Mouse (Mus musculus) hindbrain, postnatal 0 days (tissue): ENCODE measurements at regions not wholly inside any gene's neighbourhood (a gene's known extent, or its start where the extent isn't known, plus 50 kb on each side); places are given as distances from the start of the nearest gene placed in this dataset.
A peak's percentile ranks its signal among the peaks of the same experiment; 100 is the strongest.

Experiments used
- ATAC-seq: fragments of 200-750 bp; cut with Nextera tagmentation; 2 replicates; pipeline ENCODE4 v1.8.0; 2017; ENCODE audit warnings: mild to moderate bottlenecking, moderate TSS enrichment, moderate library complexity
- DNase-seq: peaks from one replicate; pipeline ENCODE4 v3.0.0-alpha.2; 2015; ENCODE audit warnings: low spot score
- H3K27ac ChIP-seq: fragments of 300-500 bp; sonication (generic); 2 replicates; pipeline ENCODE4 v1.5.1; 2014; ENCODE audit warnings: mild to moderate bottlenecking
- H3K27me3 ChIP-seq: fragments of 300-500 bp; sonication (generic); 2 replicates; pipeline ENCODE4 v1.6.1; 2014; ENCODE audit warnings: low read length, mixed read lengths; ENCODE audit not compliant: insufficient read depth
- H3K36me3 ChIP-seq: fragments of 300-500 bp; sonication (generic); 2 replicates; pipeline ENCODE4 v1.6.1; 2014; ENCODE audit warnings: low read length, mixed read lengths; ENCODE audit not compliant: insufficient read depth
- H3K4me1 ChIP-seq: fragments of 300-500 bp; sonication (generic); 2 replicates; pipeline ENCODE4 v1.6.1; 2014; ENCODE audit warnings: antibody characterized with exemption, low read length, mixed read lengths; ENCODE audit not compliant: insufficient read depth
- H3K4me2 ChIP-seq: fragments of 300-500 bp; sonication (generic); 2 replicates; pipeline ENCODE4 v1.6.1; 2014; ENCODE audit warnings: low read depth, mild to moderate bottlenecking, low read length, moderate library complexity, mixed read lengths
- H3K4me3 ChIP-seq: fragments of 300-500 bp; sonication (generic); 2 replicates; pipeline ENCODE4 v1.5.1; 2014; ENCODE audit warnings: low read length
- H3K9ac ChIP-seq: fragments of 300-500 bp; sonication (generic); replicated peaks from 2 replicates; pipeline ENCODE4 v1.6.1; 2014; ENCODE audit warnings: mild to moderate bottlenecking, low read length, moderate library complexity, mixed read lengths
- H3K9me3 ChIP-seq: fragments of 300-500 bp; sonication (generic); 2 replicates; pipeline ENCODE4 v1.6.1; 2016; ENCODE audit warnings: low read length, mixed read lengths
- CTCF ChIP-seq: IDR thresholded peaks from 2 replicates; pipeline ENCODE4 v1.5.1; 2016; ENCODE audit warnings: antibody characterized with exemption, control low read depth, low read depth
- WGBS: fragments of 180-500 bp; shearing (Covaris S2); extraction: QIAGEN DNeasy Blood & Tissue Kit; methylation state at CpG from one replicate; pipeline ENCODE4 v1.1.7; 2014; 5-methylcytosine and 5-hydroxymethylcytosine counted together

GRCm38 (mm10) chr10:46823837-46824236 lies 1246.2 kb downstream of the Hace1 start:
- no peak overlapping the region for H3K9ac ChIP-seq
- no peak overlapping the region for H3K4me2 ChIP-seq
- no peaks in the 10 kb centered on the region for H3K27me3 ChIP-seq
- DNase-seq (peak; percentile 21), ATAC-seq (no peak)
- no peak for TF ChIP-seq CTCF
- H3K4me1 ChIP-seq: no peaks in the 10 kb centered on the region
- WGBS: 26% methylated on average over 1 of the region's 1 CpGs
- H3K9me3 ChIP-seq: no peaks in the 10 kb centered on the region
- H3K27ac ChIP-seq: no peak overlapping the region
- no peaks in the 10 kb centered on the region for H3K36me3 ChIP-seq
- no peak overlapping the region for H3K4me3 ChIP-seq

GRCm38 (mm10) chr10:46826012-46826411 lies 1248.4 kb downstream of the Hace1 start:
- WGBS: 22% methylated on average over 3 of the region's 3 CpGs
- H3K4me3 ChIP-seq: no peak overlapping the region
- no peaks in the 10 kb centered on the region for H3K27me3 ChIP-seq
- DNase-seq (peak; percentile 11), ATAC-seq (no peak)
- H3K27ac ChIP-seq: no peak overlapping the region
- no peaks in the 10 kb centered on the region for H3K9me3 ChIP-seq
- H3K4me2 ChIP-seq: no peak overlapping the region
- no peaks in the 10 kb centered on the region for H3K36me3 ChIP-seq
- no peak for TF ChIP-seq CTCF
- no peaks in the 10 kb centered on the region for H3K4me1 ChIP-seq
- no peak overlapping the region for H3K9ac ChIP-seq

- Histone ChIP-seq H3K27me3 (no peaks in the 10 kb centered on the region), H3K27ac (no peak overlapping the region), H3K9ac (no peak overlapping the region), H3K4me3 (no peak overlapping the region), H3K36me3 (no peaks in the 10 kb centered on the region), H3K4me2 (no peak overlapping the region), H3K9me3 (no peaks in the 10 kb centered on the region), H3K4me1 (no peaks in the 10 kb centered on the region)
- ATAC-seq (peak; percentile 67), DNase-seq (peak; percentile 69)
- no peak for TF ChIP-seq CTCF
- 17% methylated on average over 1 of the region's 1 CpGs for WGBS
These were observed 1249.0 kb downstream of the Hace1 start for GRCm38 (mm10) chr10:46826639-46827038.

- Histone ChIP-seq H3K36me3 (no peaks in the 10 kb centered on the region), H3K4me2 (no peak overlapping the region), H3K27ac (no peak overlapping the region), H3K27me3 (no peaks in the 10 kb centered on the region), H3K4me3 (no peak overlapping the region), H3K9ac (no peak overlapping the region), H3K9me3 (no peaks in the 10 kb centered on the region), H3K4me1 (no peaks in the 10 kb centered on the region)
- 30% methylated on average over 1 of the region's 1 CpGs for WGBS
- peak; percentile 50 for TF ChIP-seq CTCF
- ATAC-seq: peak; percentile 51; the same call in 1 of the 2 replicates
- DNase-seq: peak; percentile 88
These were observed 1249.6 kb downstream of the Hace1 start for GRCm38 (mm10) chr10:46827109-46827812.

GRCm38 (mm10) chr10:46828164-46828563 lies 1250.5 kb downstream of the Hace1 start:
- H3K9ac ChIP-seq: no peak overlapping the region
- ATAC-seq (no peak), DNase-seq (peak; percentile 7)
- H3K36me3 ChIP-seq: no peaks in the 10 kb centered on the region
- no peaks in the 10 kb centered on the region for H3K9me3 ChIP-seq
- H3K27ac ChIP-seq: no peak overlapping the region
- no peaks in the 10 kb centered on the region for H3K4me1 ChIP-seq
- no peak overlapping the region for H3K4me2 ChIP-seq
- H3K27me3 ChIP-seq: no peaks in the 10 kb centered on the region
- WGBS: 41% methylated on average over 2 of the region's 2 CpGs
- no peak overlapping the region for H3K4me3 ChIP-seq
- TF ChIP-seq CTCF: no peak

GRCm38 (mm10) chr10:46845578-46846314 lies 1268.1 kb downstream of the Hace1 start:
- no peaks in the 10 kb centered on the region for H3K4me1 ChIP-seq
- 65% methylated on average over 3 of the region's 3 CpGs for WGBS
- H3K27ac ChIP-seq: no peak overlapping the region
- H3K9ac ChIP-seq: no peak overlapping the region
- no peak for DNase-seq
- H3K4me3 ChIP-seq: no peak overlapping the region
- ATAC-seq: no peak
- H3K9me3 ChIP-seq: no peaks in the 10 kb centered on the region
- H3K27me3 ChIP-seq: no peaks in the 10 kb centered on the region
- H3K36me3 ChIP-seq: no peaks in the 10 kb centered on the region
- TF ChIP-seq CTCF: no peak
- no peak overlapping the region for H3K4me2 ChIP-seq
